Mouse (Mus musculus): Measurements from ENCODE around the gene Igf1.

GRCm38 (mm10) chr10:87813073-87813590, 44.9 kb upstream of the Igf1 start:
- TF ChIP-seq CTCF (IDR thresholded peaks at IDR 0.05; ENCODE audit: borderline replicate concordance, insufficient read depth, low read length): no peak
- no peak for TF ChIP-seq POLR2A (IDR thresholded peaks at IDR 0.05; ENCODE audit: low read depth, low read length)

Measured in embryonic fibroblast, embryonic 13.5 days (primary cell).